Mouse (Mus musculus) central nervous system, embryonic 18 days (tissue): Measurements from ENCODE around the gene Scgb1b7. TPM values are rescaled to one million over a fixed set of nuclear protein-coding genes. Genes with fewer than 3 reads are reported as not detected.

ENCODE experiments used
- polyA plus RNA-seq: library from polyadenylated mRNA; depleted of rRNA; stranded (reverse); fragments of >200 nt; gene quantifications from 2 replicates; pipeline ENCODE4 v1.2.3, GENCODE M21; 2012; rRNA removed

Scgb1b7 gene
- not detected in 2 replicates for polyA plus RNA-seq

DNA sequence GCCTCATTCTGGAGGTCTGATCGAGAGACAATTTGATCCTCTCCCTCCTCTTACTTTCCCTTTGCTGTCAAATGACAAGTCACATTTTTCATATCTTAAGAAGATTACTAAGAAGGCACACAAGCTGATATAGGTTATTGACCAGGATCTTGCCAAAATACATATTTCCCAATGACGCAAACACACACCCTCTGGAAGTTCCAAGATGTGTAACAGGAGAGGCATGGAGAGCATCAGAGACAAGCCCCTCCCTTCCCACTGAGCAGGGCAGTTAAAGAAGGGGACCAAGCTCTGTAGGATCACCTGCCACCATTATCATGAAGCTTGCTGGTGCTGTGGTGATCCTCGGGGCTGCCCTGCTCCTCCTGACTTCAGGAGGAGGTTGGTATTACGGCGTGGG lies at the start of gene Scgb1b7:
TSS of gene Scgb1b7 (plus strand) at position 301 of the 400 bp plus-strand sequence.

DNA sequence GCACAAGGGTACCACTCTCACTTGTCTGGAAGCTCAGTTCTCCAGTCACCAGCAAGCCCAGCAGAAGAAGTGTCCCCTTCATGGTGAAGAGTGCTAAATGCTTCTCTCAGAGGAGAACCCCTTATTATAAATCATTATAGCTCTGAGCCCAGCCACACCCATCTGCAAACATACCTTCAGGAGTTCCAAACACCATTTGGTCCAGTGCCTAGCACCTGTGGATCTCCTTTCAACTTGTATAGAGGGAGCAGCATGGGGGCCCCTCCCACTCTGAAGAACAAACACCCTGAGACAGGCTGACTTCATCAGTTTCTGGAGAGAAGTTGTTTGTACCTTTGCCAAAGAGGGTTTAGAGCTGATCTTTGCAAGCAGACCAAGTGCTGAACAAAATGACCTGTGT lies 6.8 kb upstream of the Scgb1b7 start, which contains the start of gene Scgb2b7:
TSS of gene Scgb2b7 (minus strand) at position 101 of the 400 bp plus-strand sequence.

Other genes starting within 250 kb of the Scgb1b7 start
- gene Scgb2b7, start 6.9 kb upstream of the Scgb1b7 start, polyA plus RNA-seq, result not detected in 2 replicates